Mouse (Mus musculus) G1E (cell line): ENCODE data around the gene Olfr854. TPM values are rescaled to one million over a fixed set of nuclear protein-coding genes. Genes with fewer than 3 reads are reported as not detected.

ENCODE experiments used
- ATAC-seq: 2 replicates; pipeline ENCODE4 v1.8.0; 2016; ENCODE audit warnings: mild to moderate bottlenecking; ENCODE audit not compliant: insufficient number of reproducible peaks, poor library complexity, low FRiP score, severe bottlenecking; ENCODE audit errors: extremely low read depth
- DNase-seq: peaks from one replicate; pipeline ENCODE4 v3.0.0; 2012; ENCODE audit warnings: low spot score
- H3K27me3 ChIP-seq: 2 replicates; pipeline ENCODE4 v1.6.1; 2012; ENCODE audit warnings: mild to moderate bottlenecking, low read length, inconsistent platforms; ENCODE audit not compliant: insufficient read depth
- H3K36me3 ChIP-seq: replicated peaks from 2 replicates; pipeline ENCODE3; 2012; ENCODE audit warnings: mild to moderate bottlenecking, inconsistent platforms
- H3K4me1 ChIP-seq: 2 replicates; pipeline ENCODE4 v1.6.1; 2012; ENCODE audit warnings: low read depth, low read length, inconsistent platforms, mixed read lengths; ENCODE audit not compliant: insufficient read depth
- H3K4me3 ChIP-seq: 2 replicates; pipeline ENCODE4 v1.5.1; 2012; ENCODE audit warnings: low read depth, mild to moderate bottlenecking, inconsistent platforms, low read length, moderate library complexity, mixed read lengths
- H3K9me3 ChIP-seq: replicated peaks from 2 replicates; pipeline ENCODE4 v1.6.1; 2012; ENCODE audit warnings: inconsistent platforms
- CTCF ChIP-seq: IDR thresholded peaks from 2 replicates; pipeline ENCODE4 v1.5.1; 2012; ENCODE audit warnings: low read depth, low read length, inconsistent platforms, mixed read lengths
- GATA1 ChIP-seq: IDR thresholded peaks from 2 replicates; pipeline ENCODE4 v1.6.1; 2012; ENCODE audit warnings: borderline replicate concordance, low read length, inconsistent platforms, mixed read lengths
- GATA2 ChIP-seq: IDR thresholded peaks from 2 replicates; pipeline ENCODE4 v1.6.1; 2012; ENCODE audit warnings: low read depth, low read length, inconsistent platforms, borderline replicate concordance
- POLR2AphosphoS5 ChIP-seq: IDR thresholded peaks from 2 replicates; pipeline ENCODE4 v1.6.1; 2012; ENCODE audit warnings: low read depth, low read length, inconsistent platforms; ENCODE audit not compliant: insufficient replicate concordance
- TAL1 ChIP-seq: conservative IDR thresholded peaks from 2 replicates; pipeline ENCODE4 v1.6.1; 2012; ENCODE audit warnings: low read depth, low read length, inconsistent platforms, mixed read lengths
- polyA plus RNA-seq: library from polyadenylated mRNA; stranded (reverse); fragments of >175 nt; gene quantifications from 2 replicates; pipeline ENCODE4 v1.2.3, GENCODE M21; 2012
- total RNA-seq, 2 experiments: library from RNA; stranded (forward) in 1 of 2; stranded (reverse) in 1 of 2; fragments of 200-1000 nt in 1 of 2; fragments of >200 nt in 1 of 2; fragmentation: Nextera tagmentation in 1 of 2; gene quantifications; 2 replicates each; pipeline ENCODE4 v1.2.3; 2014 to 2017

Olfr854 gene
- total RNA-seq (2014; fragmentation: Nextera tagmentation) (not detected in 2 replicates), total RNA-seq (2017) (0.49 TPM in 1 of 2 replicates, not detected in the other), polyA plus RNA-seq (not detected in 2 replicates)

DNA sequence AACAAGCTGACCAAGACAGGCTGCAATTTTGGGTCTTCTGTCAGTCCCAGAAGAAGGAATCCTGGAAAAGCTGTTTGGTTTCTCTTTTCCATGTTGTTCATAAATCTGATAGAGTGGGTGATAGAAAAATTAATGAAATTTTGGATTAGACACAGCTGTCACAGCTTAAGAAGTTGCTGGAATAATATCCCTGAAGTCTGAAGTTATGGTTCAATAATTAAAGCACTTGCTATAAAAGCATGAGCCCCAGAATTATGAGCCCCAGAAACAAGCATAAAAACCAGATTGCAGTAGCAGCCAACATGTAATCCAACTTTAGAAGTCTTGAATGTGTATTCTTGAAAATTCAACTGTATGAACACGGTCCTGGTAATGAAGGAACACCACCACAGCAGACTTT, at the start of gene Olfr854:
Olfr854 (minus strand) TSS at position 101 of the 400 bp plus-strand sequence.
- TF ChIP-seq POLR2AphosphoS5 = no peak
- TF ChIP-seq CTCF = no peak
- no peak for TF ChIP-seq GATA1
- TF ChIP-seq TAL1 = no peak
- TF ChIP-seq GATA2 = no peak
- DNase-seq (no peak), ATAC-seq (no peak)
- H3K27me3 ChIP-seq = no peaks in the 10 kb centered on the region
- H3K9me3 ChIP-seq = no peaks in the 10 kb centered on the region
- no peaks in the 10 kb centered on the region for H3K4me1 ChIP-seq
- no peak within 1 kb of the TSS for H3K4me3 ChIP-seq
- no peaks in the 10 kb centered on the region for H3K36me3 ChIP-seq

GRCm38 (mm10) chr9:19582317-19582716, 15.1 kb upstream of the Olfr854 start, which contains the start of gene Olfr855:
Gene Olfr855 (plus strand): TSS chr9:19582617.
- H3K9me3 ChIP-seq = no peaks in the 10 kb centered on the region
- no peaks in the 10 kb centered on the region for H3K4me1 ChIP-seq
- DNase-seq = no peak
- no peak for TF ChIP-seq CTCF
- TF ChIP-seq TAL1 = no peak
- TF ChIP-seq GATA1 = no peak
- no peak for TF ChIP-seq POLR2AphosphoS5
- TF ChIP-seq GATA2 = no peak
- no peaks in the 10 kb centered on the region for H3K27me3 ChIP-seq
- ATAC-seq = no peak
- no peak within 1 kb of the TSS for H3K4me3 ChIP-seq
- H3K36me3 ChIP-seq = no peaks in the 10 kb centered on the region

DNA sequence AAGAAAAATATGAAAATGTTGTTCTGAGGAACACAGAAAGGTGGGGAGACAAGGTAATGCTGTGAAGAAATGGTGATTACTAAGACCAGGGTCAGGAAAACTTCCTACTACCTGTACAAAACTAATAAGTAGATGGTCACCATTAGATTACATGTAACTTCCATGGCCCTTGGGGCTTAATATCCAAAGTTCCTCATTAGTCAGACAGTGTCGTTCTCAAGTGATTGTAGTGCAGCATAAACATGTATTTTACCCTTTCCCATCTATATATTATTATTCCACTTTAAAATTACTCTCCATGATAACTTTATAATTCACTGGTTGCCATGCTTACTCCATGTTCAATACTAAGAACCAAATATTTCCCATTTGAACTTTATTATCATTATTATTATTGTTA, 26.2 kb downstream of the Olfr854 start, which contains the start of gene Olfr853:
Olfr853 (minus strand) TSS at position 101 of the 400 bp plus-strand sequence.
- DNase-seq = no peak
- H3K4me1 ChIP-seq = no peaks in the 10 kb centered on the region
- no peak for ATAC-seq
- no peaks in the 10 kb centered on the region for H3K36me3 ChIP-seq
- H3K9me3 ChIP-seq = no peaks in the 10 kb centered on the region
- H3K27me3 ChIP-seq = no peaks in the 10 kb centered on the region
- TF ChIP-seq GATA2 = no peak
- H3K4me3 ChIP-seq = no peak within 1 kb of the TSS

Other genes with a start within 250 kb of the Olfr854 start
- not detected in 2 replicates for gene Olfr845, start 230.9 kb downstream of the Olfr854 start, total RNA-seq (2014; fragmentation: Nextera tagmentation)
- 0.11 and 0.12 TPM in 2 replicates for gene Olfr845, start 230.9 kb downstream of the Olfr854 start, total RNA-seq (2017)
- gene Olfr845, start 230.9 kb downstream of the Olfr854 start, polyA plus RNA-seq = not detected in 2 replicates
- not detected in 2 replicates for gene Olfr846, start 203.4 kb downstream of the Olfr854 start, total RNA-seq (2014; fragmentation: Nextera tagmentation)
- gene Olfr846, start 203.4 kb downstream of the Olfr854 start, total RNA-seq (2017) = 0.22 and 0.29 TPM in 2 replicates
- gene Olfr846, start 203.4 kb downstream of the Olfr854 start, polyA plus RNA-seq = not detected in 2 replicates
- not detected in 2 replicates for gene Olfr847, start 188.7 kb downstream of the Olfr854 start, total RNA-seq (2014; fragmentation: Nextera tagmentation)
- gene Olfr847, start 188.7 kb downstream of the Olfr854 start, total RNA-seq (2017) = not detected in 2 replicates
- not detected in 2 replicates for gene Olfr847, start 188.7 kb downstream of the Olfr854 start, polyA plus RNA-seq
- not detected in 2 replicates for gene Olfr849, start 127.1 kb downstream of the Olfr854 start, total RNA-seq (2014; fragmentation: Nextera tagmentation)
- 0.05 and 0.06 TPM in 2 replicates for gene Olfr849, start 127.1 kb downstream of the Olfr854 start, total RNA-seq (2017)
- gene Olfr849, start 127.1 kb downstream of the Olfr854 start, polyA plus RNA-seq = not detected in 2 replicates
- not detected in 2 replicates for gene Olfr850, start 89.1 kb downstream of the Olfr854 start, total RNA-seq (2014; fragmentation: Nextera tagmentation)
- gene Olfr850, start 89.1 kb downstream of the Olfr854 start, total RNA-seq (2017) = 0.60 TPM in 1 of 2 replicates, not detected in the other
- not detected in 2 replicates for gene Olfr850, start 89.1 kb downstream of the Olfr854 start, polyA plus RNA-seq
- not detected in 2 replicates for gene Olfr851, start 74.1 kb downstream of the Olfr854 start, total RNA-seq (2014; fragmentation: Nextera tagmentation)
- gene Olfr851, start 74.1 kb downstream of the Olfr854 start, total RNA-seq (2017) = 0.11 TPM in 1 of 2 replicates, not detected in the other
- gene Olfr851, start 74.1 kb downstream of the Olfr854 start, polyA plus RNA-seq = not detected in 2 replicates
- gene Olfr853, start 26.3 kb downstream of the Olfr854 start, total RNA-seq (2014; fragmentation: Nextera tagmentation) = not detected in 2 replicates
- gene Olfr853, start 26.3 kb downstream of the Olfr854 start, total RNA-seq (2017) = 0.22 TPM in 1 of 2 replicates, not detected in the other
- not detected in 2 replicates for gene Olfr853, start 26.3 kb downstream of the Olfr854 start, polyA plus RNA-seq
- not detected in 2 replicates for gene Olfr855, start 15.2 kb upstream of the Olfr854 start, total RNA-seq (2014; fragmentation: Nextera tagmentation)
- 0.05 TPM in 1 of 2 replicates, not detected in the other for gene Olfr855, start 15.2 kb upstream of the Olfr854 start, total RNA-seq (2017)
- gene Olfr855, start 15.2 kb upstream of the Olfr854 start, polyA plus RNA-seq = not detected in 2 replicates
- gene Zfp317, start 54.7 kb upstream of the Olfr854 start, total RNA-seq (2014; fragmentation: Nextera tagmentation) = 46.0 and 51.4 TPM in 2 replicates
- 45.9 and 46.5 TPM in 2 replicates for gene Zfp317, start 54.7 kb upstream of the Olfr854 start, total RNA-seq (2017)
- gene Zfp317, start 54.7 kb upstream of the Olfr854 start, polyA plus RNA-seq = 1.2 and 1.6 TPM in 2 replicates
- gene Olfr857, start 142.1 kb upstream of the Olfr854 start, total RNA-seq (2014; fragmentation: Nextera tagmentation) = not detected in 2 replicates
- 0.52 TPM in 1 of 2 replicates, not detected in the other for gene Olfr857, start 142.1 kb upstream of the Olfr854 start, total RNA-seq (2017)
- not detected in 2 replicates for gene Olfr857, start 142.1 kb upstream of the Olfr854 start, polyA plus RNA-seq
- gene Olfr58, start 212.9 kb upstream of the Olfr854 start, total RNA-seq (2014; fragmentation: Nextera tagmentation) = not detected in 2 replicates
- 0.06 TPM in 1 of 2 replicates, not detected in the other for gene Olfr58, start 212.9 kb upstream of the Olfr854 start, total RNA-seq (2017)
- gene Olfr58, start 212.9 kb upstream of the Olfr854 start, polyA plus RNA-seq = not detected in 2 replicates
- gene Olfr859, start 237.5 kb upstream of the Olfr854 start, total RNA-seq (2014; fragmentation: Nextera tagmentation) = not detected in 2 replicates
- 0.16 and 0.52 TPM in 2 replicates for gene Olfr859, start 237.5 kb upstream of the Olfr854 start, total RNA-seq (2017)
- not detected in 2 replicates for gene Olfr859, start 237.5 kb upstream of the Olfr854 start, polyA plus RNA-seq